Mouse (Mus musculus) frontal cortex, postnatal 14 days (tissue): ENCODE results near the gene Bclaf3.

ENCODE experiments used
- DNase-seq, 2 experiments: peaks; one replicate each; pipeline ENCODE4 v3.0.0; 2022; ENCODE audit warnings: low spot score in 2 of 2

The Bclaf3 gene

GRCm38 (mm10) chrX:159626907-159627587 lies 100.6 kb downstream of the Bclaf3 start, which contains the start of gene Sh3kbp1:
TSS of gene Sh3kbp1 (plus strand) at chrX:159627272.
- peak; percentile 26 for DNase-seq

GRCm38 (mm10) chrX:159627588-159628566 lies 101.4 kb downstream of the Bclaf3 start:
- DNase-seq: peak in 1 of 2 experiments; percentile 15

GRCm38 (mm10) chrX:159628629-159629028 lies 102.1 kb downstream of the Bclaf3 start:
- no peak for DNase-seq

GRCm38 (mm10) chrX:159629203-159629602 lies 102.7 kb downstream of the Bclaf3 start:
- DNase-seq: no peak

- DNase-seq: no peak
These were observed 112.2 kb downstream of the Bclaf3 start for GRCm38 (mm10) chrX:159638500-159639227.

- no peak for DNase-seq
These were observed 113.5 kb downstream of the Bclaf3 start for GRCm38 (mm10) chrX:159639991-159640390.
